Mouse (Mus musculus): ENCODE data around the gene Ephb4.
A peak's percentile ranks its signal among the peaks of the same experiment; 100 is the strongest.

The Ephb4 gene

GRCm38 (mm10) chr5:137335066-137335465 lies 14.8 kb upstream of the Ephb4 start:
- no peak for DNase-seq

- DNase-seq = no peak
Observed at GRCm38 (mm10) chr5:137337190-137337589, 12.7 kb upstream of the Ephb4 start.

- peak; percentile 95 for DNase-seq
Observed at GRCm38 (mm10) chr5:137338256-137338655, 11.7 kb upstream of the Ephb4 start.

GRCm38 (mm10) chr5:137338663-137339289 lies 11.1 kb upstream of the Ephb4 start:
- DNase-seq = peak; percentile 81

- DNase-seq = peak; percentile 81
Observed at GRCm38 (mm10) chr5:137339290-137339979, 10.5 kb upstream of the Ephb4 start.

GRCm38 (mm10) chr5:137340222-137340621 lies 9.7 kb upstream of the Ephb4 start:
- DNase-seq = no peak

GRCm38 (mm10) chr5:137342407-137343012 lies 7.4 kb upstream of the Ephb4 start:
- no peak for DNase-seq

GRCm38 (mm10) chr5:137343412-137343811 lies 6.5 kb upstream of the Ephb4 start:
- DNase-seq = no peak

- no peak for DNase-seq
Observed at GRCm38 (mm10) chr5:137343869-137344268, 6.0 kb upstream of the Ephb4 start.

GRCm38 (mm10) chr5:137345821-137346220 lies 4.1 kb upstream of the Ephb4 start:
- DNase-seq = peak; percentile 84

GRCm38 (mm10) chr5:137346388-137346787 lies 3.5 kb upstream of the Ephb4 start:
- DNase-seq = no peak

- no peak for DNase-seq
Observed at GRCm38 (mm10) chr5:137346983-137347382, 2.9 kb upstream of the Ephb4 start.

GRCm38 (mm10) chr5:137347856-137348255 lies 2.1 kb upstream of the Ephb4 start:
- DNase-seq = peak; percentile 57

- peak; percentile 94 for DNase-seq
Observed at GRCm38 (mm10) chr5:137348482-137349383, 1.2 kb upstream of the Ephb4 start.

GRCm38 (mm10) chr5:137350205-137351057 lies 522 bp downstream of the Ephb4 start:
- no peak for DNase-seq

- DNase-seq = peak; percentile 24
Observed at GRCm38 (mm10) chr5:137351058-137351380, 1.1 kb downstream of the Ephb4 start.

GRCm38 (mm10) chr5:137351394-137351793 lies 1.5 kb downstream of the Ephb4 start:
- no peak for DNase-seq

- peak; percentile 75 for DNase-seq
Observed at GRCm38 (mm10) chr5:137352011-137352975, 2.4 kb downstream of the Ephb4 start.

- no peak for DNase-seq
Observed at GRCm38 (mm10) chr5:137354091-137354490, 4.2 kb downstream of the Ephb4 start.

- DNase-seq = no peak
Observed at GRCm38 (mm10) chr5:137358382-137358781, 8.5 kb downstream of the Ephb4 start.

- DNase-seq = no peak
Observed at GRCm38 (mm10) chr5:137369665-137370064, 19.8 kb downstream of the Ephb4 start.
